Mouse (Mus musculus): ENCODE measurements around the gene BC048562. TPM values are rescaled to one million over a fixed set of nuclear protein-coding genes. Genes with fewer than 3 reads are reported as not detected.

Gene BC048562
- total and polyA plus RNA-seq, 3 experiments, result not detected

GRCm38 (mm10) chr9:108474528-108474927, 38.2 kb downstream of the BC048562 start:
- H3K4me3 ChIP-seq, result no peak overlapping the region
- no peak for DNase-seq
- H3K27me3 ChIP-seq (ENCODE audit: control insufficient read depth, insufficient read depth, low read length), result no peaks in the 10 kb centered on the region
- H3K9ac ChIP-seq (ENCODE audit: low read depth, low read length), result no peak overlapping the region
- no peaks in the 10 kb centered on the region for H3K36me3 ChIP-seq (ENCODE audit: control insufficient read depth, insufficient read depth, low read length)
- H3K4me1 ChIP-seq (ENCODE audit: control insufficient read depth, insufficient read depth, low read length), result peaks cover 5% of the 10 kb centered on the region
- H3K27ac ChIP-seq, result no peak overlapping the region
- intact Hi-C loops (cut with DNase I), result no loop called here
- H3K79me2 ChIP-seq (replicated peaks; ENCODE audit: control insufficient read depth, insufficient read depth, low read length), result no peaks in the 10 kb centered on the region
- no peak for TF ChIP-seq CTCF (IDR thresholded peaks at IDR 0.05)
- TF ChIP-seq POLR2A (IDR thresholded peaks at IDR 0.05; ENCODE audit: insufficient read depth, low read depth, low read length), result no peak
- TF ChIP-seq EP300 (IDR thresholded peaks at IDR 0.05; ENCODE audit: insufficient read depth, low read depth, low read length), result no peak
- 50% methylated on average over 1 of the region's 1 CpGs for WGBS

DNA sequence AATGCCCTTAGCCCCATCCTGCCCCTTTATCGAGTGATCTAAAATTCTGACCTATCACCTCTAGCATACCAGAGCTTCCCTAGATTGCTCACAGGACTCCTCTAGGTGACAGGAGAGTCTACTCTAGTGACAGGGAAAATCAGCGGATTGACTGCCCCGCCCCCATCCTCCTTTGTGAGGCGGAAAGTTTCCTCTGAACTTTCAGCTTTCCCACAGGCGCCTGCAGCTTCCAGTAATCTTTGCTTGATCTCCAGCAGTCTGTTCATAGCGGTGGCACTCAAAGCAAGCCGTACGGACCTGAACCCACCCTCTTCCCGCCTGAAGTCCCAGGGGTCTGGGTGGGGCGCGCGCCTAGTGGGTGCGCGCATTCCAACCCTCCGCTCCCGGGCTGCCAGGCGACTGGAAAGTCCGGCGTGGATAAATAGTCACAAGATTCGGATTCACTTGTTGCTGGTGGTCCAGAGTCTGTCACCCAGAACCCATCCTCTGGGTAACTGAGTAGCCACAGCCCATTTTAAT, 42.4 kb downstream of the BC048562 start:
- H3K79me2 ChIP-seq (replicated peaks; ENCODE audit: control insufficient read depth, insufficient read depth, low read length), result peaks cover 6% of the 10 kb centered on the region

DNA sequence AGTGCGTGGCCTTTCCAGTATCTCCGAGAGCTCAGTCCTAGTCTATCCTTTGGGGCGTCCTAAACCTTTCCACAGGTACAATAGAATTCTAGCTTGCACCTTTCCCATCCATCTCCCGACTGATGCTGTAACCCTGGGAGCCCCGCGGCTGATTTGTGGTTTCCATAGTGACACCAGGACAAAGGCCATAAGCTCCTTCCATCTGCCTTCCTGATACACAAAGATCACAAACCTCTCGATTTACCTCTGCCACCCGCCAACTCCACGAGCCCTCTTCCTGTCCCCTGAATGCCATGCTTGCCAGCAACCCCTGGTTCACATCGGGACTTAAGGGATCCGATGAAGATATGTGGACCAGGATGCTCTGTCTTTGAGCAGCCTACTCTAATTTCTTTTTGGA, 43.0 kb downstream of the BC048562 start:
- H3K79me2 ChIP-seq (replicated peaks; ENCODE audit: control insufficient read depth, insufficient read depth, low read length), result peaks cover 8% of the 10 kb centered on the region
- 25% methylated on average over 11 of the region's 11 CpGs for WGBS
- peak in 1 of 2 experiments; percentile 71 for DNase-seq
- peaks cover 11% of the 10 kb centered on the region for H3K4me1 ChIP-seq (ENCODE audit: control insufficient read depth, insufficient read depth, low read length)
- TF ChIP-seq CTCF (IDR thresholded peaks at IDR 0.05), result no peak
- TF ChIP-seq POLR2A (IDR thresholded peaks at IDR 0.05; ENCODE audit: insufficient read depth, low read depth, low read length), result no peak
- no peak for TF ChIP-seq EP300 (IDR thresholded peaks at IDR 0.05; ENCODE audit: insufficient read depth, low read depth, low read length)
- H3K4me3 ChIP-seq, result peak overlapping the region; percentile 81
- no peaks in the 10 kb centered on the region for H3K27me3 ChIP-seq (ENCODE audit: control insufficient read depth, insufficient read depth, low read length)
- no peaks in the 10 kb centered on the region for H3K36me3 ChIP-seq (ENCODE audit: control insufficient read depth, insufficient read depth, low read length)
- H3K27ac ChIP-seq, result peak overlapping the region; percentile 99
- H3K9ac ChIP-seq (ENCODE audit: low read depth, low read length), result no peak overlapping the region
- intact Hi-C loops (cut with DNase I), result loop anchor here (2.0 kb wide), 2 partner anchors 18 to 38 kb away; partner anchors contain the start of genes Ccdc71, Klhdc8b and Qrich1

More for the DNA sequence above, 42.4 kb downstream of the BC048562 start:
- intact Hi-C loops (cut with DNase I), result loop anchor here (2.0 kb wide), 2 partner anchors 18 to 38 kb away; partner anchors contain the start of genes Ccdc71, Klhdc8b and Qrich1
- Histone ChIP-seq H3K27me3 (ENCODE audit: control insufficient read depth, insufficient read depth, low read length) (no peaks in the 10 kb centered on the region), H3K9ac (ENCODE audit: low read depth, low read length) (peak overlapping the region; percentile 52), H3K36me3 (ENCODE audit: control insufficient read depth, insufficient read depth, low read length) (no peaks in the 10 kb centered on the region), H3K4me3 (peak overlapping the region; percentile 81), H3K4me1 (ENCODE audit: control insufficient read depth, insufficient read depth, low read length) (peaks cover 11% of the 10 kb centered on the region), H3K27ac (peak overlapping the region; percentile 99)
- under 1% methylated on average over 20 of the region's 20 CpGs for WGBS
- TF ChIP-seq CTCF (IDR thresholded peaks at IDR 0.05) (peak; percentile 24; the same call in 1 of the 2 replicates), EP300 (IDR thresholded peaks at IDR 0.05; ENCODE audit: insufficient read depth, low read depth, low read length) (peak; percentile 90), POLR2A (IDR thresholded peaks at IDR 0.05; ENCODE audit: insufficient read depth, low read depth, low read length) (peak; percentile 80)
- peak; percentile 93 to 94 for DNase-seq

GRCm38 (mm10) chr9:108479721-108480351, 43.6 kb downstream of the BC048562 start, which contains the start of gene Lamb2:
Gene Lamb2 (plus strand): TSS chr9:108479736.
- Histone ChIP-seq H3K9ac (ENCODE audit: low read depth, low read length) (peak within 1 kb of the TSS; percentile 91), H3K4me3 (peak within 1 kb of the TSS; percentile 81), H3K79me2 (replicated peaks; ENCODE audit: control insufficient read depth, insufficient read depth, low read length) (peaks cover 8% of the 10 kb centered on the region), H3K27me3 (ENCODE audit: control insufficient read depth, insufficient read depth, low read length) (no peaks in the 10 kb centered on the region), H3K36me3 (ENCODE audit: control insufficient read depth, insufficient read depth, low read length) (no peaks in the 10 kb centered on the region), H3K4me1 (ENCODE audit: control insufficient read depth, insufficient read depth, low read length) (peaks cover 11% of the 10 kb centered on the region), H3K27ac (peak within 1 kb of the TSS; percentile 99)
- intact Hi-C loops (cut with DNase I), result loop anchor here (2.0 kb wide), 2 partner anchors 19 to 37 kb away; partner anchors contain the start of genes Ccdc71, Klhdc8b and Qrich1
- TF ChIP-seq POLR2A (IDR thresholded peaks at IDR 0.05; ENCODE audit: insufficient read depth, low read depth, low read length), result peak; percentile 98
- peak; percentile 65; the same call in 1 of the 2 replicates for TF ChIP-seq EP300 (IDR thresholded peaks at IDR 0.05; ENCODE audit: insufficient read depth, low read depth, low read length)
- no peak for TF ChIP-seq CTCF (IDR thresholded peaks at IDR 0.05)
- peak; percentile 74 to 80 for DNase-seq
- WGBS, result 8% methylated on average over 10 of the region's 10 CpGs

- peak in 1 of 2 experiments; percentile 42 for DNase-seq
- Histone ChIP-seq H3K36me3 (ENCODE audit: control insufficient read depth, insufficient read depth, low read length) (no peaks in the 10 kb centered on the region), H3K27me3 (ENCODE audit: control insufficient read depth, insufficient read depth, low read length) (no peaks in the 10 kb centered on the region), H3K4me3 (peak overlapping the region; percentile 81), H3K27ac (peak overlapping the region; percentile 99), H3K4me1 (ENCODE audit: control insufficient read depth, insufficient read depth, low read length) (peaks cover 11% of the 10 kb centered on the region), H3K79me2 (replicated peaks; ENCODE audit: control insufficient read depth, insufficient read depth, low read length) (peaks cover 8% of the 10 kb centered on the region), H3K9ac (ENCODE audit: low read depth, low read length) (peak overlapping the region; percentile 91)
- intact Hi-C loops (cut with DNase I), result no loop called here
- WGBS, result 69% methylated on average over 28 of the region's 28 CpGs
- TF ChIP-seq POLR2A (IDR thresholded peaks at IDR 0.05; ENCODE audit: insufficient read depth, low read depth, low read length), result no peak; the same call in 1 of the 2 replicates
- TF ChIP-seq CTCF (IDR thresholded peaks at IDR 0.05), result no peak
Observed at GRCm38 (mm10) chr9:108480813-108481519, 44.7 kb downstream of the BC048562 start.
